Mouse (Mus musculus): ENCODE measurements at regions not wholly inside any gene's neighbourhood (a gene's known extent, or its start where the extent isn't known, plus 50 kb on each side); places are given as distances from the start of the nearest gene placed in this dataset.

GRCm38 (mm10) chr3:81562610-81563258, 369.7 kb upstream of the Ctso start:
- TF ChIP-seq POLR2A (IDR thresholded peaks at IDR 0.05; ENCODE audit: borderline replicate concordance, insufficient read depth, low read length), result no peak
- no peak for TF ChIP-seq CTCF (IDR thresholded peaks at IDR 0.05; ENCODE audit: borderline replicate concordance, insufficient read depth, low read depth, low read length)
